Mouse (Mus musculus): ENCODE results near the gene Pef1. TPM values are rescaled to one million over a fixed set of nuclear protein-coding genes. Genes with fewer than 3 reads are reported as not detected.
A peak's percentile ranks its signal among the peaks of the same experiment; 100 is the strongest.

The Pef1 gene
- polyA plus RNA-seq (2015; fragmentation: Nextera tagmentation; extraction: Ambion mirVana), result 81.6 and 81.7 TPM in 2 replicates

- H3K4me2 ChIP-seq (ENCODE audit: low read depth, low read length), result no peak within 1 kb of the TSS; the same call in 1 of the 2 replicates
- peaks cover 3% of the 10 kb centered on the region; the same call in 1 of the 2 replicates for H3K9me3 ChIP-seq (ENCODE audit: control insufficient read depth, low read length)
- peak; percentile 8; the same call in 1 of the 2 replicates for ATAC-seq
- H3K4me1 ChIP-seq (ENCODE audit: control insufficient read depth, insufficient read depth, low read length), result peaks cover 27% of the 10 kb centered on the region
- no peak within 1 kb of the TSS for H3K4me3 ChIP-seq (ENCODE audit: low read length)
- H3K27ac ChIP-seq (ENCODE audit: low read length), result peak within 1 kb of the TSS; percentile 78
- no peaks in the 10 kb centered on the region for H3K27me3 ChIP-seq (replicated peaks; ENCODE audit: control insufficient read depth, insufficient read depth, low read length)
- no peaks in the 10 kb centered on the region for H3K36me3 ChIP-seq (ENCODE audit: control insufficient read depth, insufficient read depth, low read length)
- 10% methylated on average over 6 of the region's 6 CpGs for WGBS
- H3K9ac ChIP-seq (ENCODE audit: low read depth, low read length), result peak within 1 kb of the TSS; percentile 44; the same call in 1 of the 2 replicates
These were observed at the start of gene Pef1 for GRCm38 (mm10) chr4:130102111-130102651. Gene Pef1, plus strand, starts transcription at chr4:130102558.

GRCm38 (mm10) chr4:130053111-130053510 lies 49.2 kb upstream of the Pef1 start:
- Histone ChIP-seq H3K4me1 (ENCODE audit: control insufficient read depth, insufficient read depth, low read length) (peaks cover 50% of the 10 kb centered on the region), H3K27me3 (replicated peaks; ENCODE audit: control insufficient read depth, insufficient read depth, low read length) (no peaks in the 10 kb centered on the region), H3K9me3 (ENCODE audit: control insufficient read depth, low read length) (no peaks in the 10 kb centered on the region), H3K4me3 (ENCODE audit: low read length) (no peak overlapping the region), H3K4me2 (ENCODE audit: low read depth, low read length) (no peak overlapping the region), H3K9ac (ENCODE audit: low read depth, low read length) (no peak overlapping the region), H3K27ac (ENCODE audit: low read length) (no peak overlapping the region), H3K36me3 (ENCODE audit: control insufficient read depth, insufficient read depth, low read length) (peaks cover 4% of the 10 kb centered on the region)
- no peak for ATAC-seq
- WGBS, result 82% methylated on average over 9 of the region's 9 CpGs

- no peak overlapping the region for H3K4me2 ChIP-seq (ENCODE audit: low read depth, low read length)
- no peak overlapping the region for H3K9ac ChIP-seq (ENCODE audit: low read depth, low read length)
- no peak for ATAC-seq
- peaks cover 4% of the 10 kb centered on the region for H3K36me3 ChIP-seq (ENCODE audit: control insufficient read depth, insufficient read depth, low read length)
- no peaks in the 10 kb centered on the region for H3K9me3 ChIP-seq (ENCODE audit: control insufficient read depth, low read length)
- no peak overlapping the region for H3K4me3 ChIP-seq (ENCODE audit: low read length)
- 42% methylated on average over 1 of the region's 1 CpGs for WGBS
- no peaks in the 10 kb centered on the region for H3K27me3 ChIP-seq (replicated peaks; ENCODE audit: control insufficient read depth, insufficient read depth, low read length)
- H3K4me1 ChIP-seq (ENCODE audit: control insufficient read depth, insufficient read depth, low read length), result peaks cover 38% of the 10 kb centered on the region
- peak overlapping the region; percentile 35; the same call in 1 of the 2 replicates for H3K27ac ChIP-seq (ENCODE audit: low read length)
These were observed 47.6 kb upstream of the Pef1 start for GRCm38 (mm10) chr4:130054727-130055126.

DNA sequence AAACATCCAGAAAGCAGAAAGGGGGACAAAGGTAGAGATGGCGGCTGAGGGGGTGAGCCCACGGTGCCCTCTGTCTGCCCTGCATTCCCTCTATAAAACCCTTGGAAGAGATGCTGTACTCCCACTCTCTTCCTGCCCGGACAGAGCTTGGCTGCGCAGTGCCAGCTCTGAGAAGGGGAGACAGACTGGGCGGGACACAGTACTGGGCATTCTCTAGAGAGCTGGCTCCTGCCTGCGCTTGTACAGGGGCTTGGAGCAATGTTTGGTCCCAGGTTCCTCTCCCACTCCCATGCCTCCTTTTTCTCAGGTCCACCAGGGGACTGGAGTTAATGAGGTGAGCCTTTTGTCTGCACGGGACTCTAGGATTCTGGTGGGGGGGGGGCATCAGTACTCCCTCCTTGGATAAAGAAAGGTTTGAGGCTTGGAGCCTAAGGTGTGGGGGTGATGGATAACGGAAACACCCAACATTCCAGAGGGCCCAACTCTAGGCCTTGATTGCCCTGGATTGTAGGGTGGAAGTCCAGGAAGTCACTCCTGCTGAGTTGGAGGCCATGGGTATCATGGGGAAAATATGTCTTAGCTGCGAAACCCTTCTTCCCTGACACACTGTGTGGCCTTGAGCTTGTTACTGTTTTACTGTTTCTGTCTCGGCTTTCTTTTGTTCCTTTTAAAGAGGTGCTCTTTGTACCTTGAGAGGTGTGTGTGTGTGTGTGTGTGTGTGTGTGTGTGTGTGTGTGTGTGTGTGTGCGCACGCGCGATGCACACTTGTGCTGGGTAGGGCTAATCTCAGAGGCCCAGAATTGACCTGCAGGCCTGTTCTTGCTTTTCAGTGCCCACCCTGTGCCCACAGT lies 47.0 kb upstream of the Pef1 start:
- Histone ChIP-seq H3K9me3 (ENCODE audit: control insufficient read depth, low read length) (no peaks in the 10 kb centered on the region), H3K27ac (ENCODE audit: low read length) (peak overlapping the region; percentile 62), H3K27me3 (replicated peaks; ENCODE audit: control insufficient read depth, insufficient read depth, low read length) (no peaks in the 10 kb centered on the region), H3K9ac (ENCODE audit: low read depth, low read length) (no peak overlapping the region), H3K36me3 (ENCODE audit: control insufficient read depth, insufficient read depth, low read length) (peaks cover 4% of the 10 kb centered on the region), H3K4me2 (ENCODE audit: low read depth, low read length) (no peak overlapping the region), H3K4me3 (ENCODE audit: low read length) (no peak overlapping the region), H3K4me1 (ENCODE audit: control insufficient read depth, insufficient read depth, low read length) (peaks cover 32% of the 10 kb centered on the region)
- WGBS, result 69% methylated on average over 14 of the region's 14 CpGs
- ATAC-seq, result peak; percentile 78

GRCm38 (mm10) chr4:130056011-130056322 lies 46.4 kb upstream of the Pef1 start:
- Histone ChIP-seq H3K9me3 (ENCODE audit: control insufficient read depth, low read length) (no peaks in the 10 kb centered on the region), H3K4me2 (ENCODE audit: low read depth, low read length) (no peak overlapping the region), H3K4me1 (ENCODE audit: control insufficient read depth, insufficient read depth, low read length) (peaks cover 26% of the 10 kb centered on the region), H3K9ac (ENCODE audit: low read depth, low read length) (no peak overlapping the region), H3K27me3 (replicated peaks; ENCODE audit: control insufficient read depth, insufficient read depth, low read length) (no peaks in the 10 kb centered on the region), H3K27ac (ENCODE audit: low read length) (peak overlapping the region; percentile 62; the same call in 1 of the 2 replicates), H3K4me3 (ENCODE audit: low read length) (no peak overlapping the region), H3K36me3 (ENCODE audit: control insufficient read depth, insufficient read depth, low read length) (peaks cover 4% of the 10 kb centered on the region)
- WGBS, result 54% methylated on average over 3 of the region's 3 CpGs
- ATAC-seq, result no peak; the same call in 1 of the 2 replicates

DNA sequence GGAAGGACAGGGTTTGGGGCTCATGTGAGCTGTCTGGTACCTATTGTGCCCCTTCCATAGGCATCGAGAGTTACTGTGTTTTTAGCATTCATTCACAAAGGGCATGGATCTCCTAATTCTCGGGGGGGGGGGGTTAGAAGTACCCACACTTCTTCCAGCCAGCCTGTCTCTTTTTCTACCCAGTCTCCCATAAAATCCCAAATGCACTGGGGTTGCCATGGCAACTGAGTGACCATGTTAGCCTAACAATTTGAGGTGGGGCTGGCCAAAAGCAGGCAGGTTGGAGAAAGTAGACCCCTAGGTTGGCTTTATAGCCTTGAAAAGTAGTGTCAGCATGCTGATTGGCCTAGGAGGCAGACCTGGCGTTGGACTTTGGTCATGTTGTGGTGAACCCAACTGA lies 45.9 kb upstream of the Pef1 start:
- no peaks in the 10 kb centered on the region for H3K27me3 ChIP-seq (replicated peaks; ENCODE audit: control insufficient read depth, insufficient read depth, low read length)
- 67% methylated on average over 3 of the region's 3 CpGs for WGBS
- H3K4me2 ChIP-seq (ENCODE audit: low read depth, low read length), result no peak overlapping the region
- no peak overlapping the region for H3K9ac ChIP-seq (ENCODE audit: low read depth, low read length)
- ATAC-seq, result no peak
- H3K4me1 ChIP-seq (ENCODE audit: control insufficient read depth, insufficient read depth, low read length), result peaks cover 23% of the 10 kb centered on the region
- no peaks in the 10 kb centered on the region for H3K9me3 ChIP-seq (ENCODE audit: control insufficient read depth, low read length)
- no peak overlapping the region for H3K4me3 ChIP-seq (ENCODE audit: low read length)
- peaks cover 4% of the 10 kb centered on the region for H3K36me3 ChIP-seq (ENCODE audit: control insufficient read depth, insufficient read depth, low read length)
- H3K27ac ChIP-seq (ENCODE audit: low read length), result peak overlapping the region; percentile 62; the same call in 1 of the 2 replicates

DNA sequence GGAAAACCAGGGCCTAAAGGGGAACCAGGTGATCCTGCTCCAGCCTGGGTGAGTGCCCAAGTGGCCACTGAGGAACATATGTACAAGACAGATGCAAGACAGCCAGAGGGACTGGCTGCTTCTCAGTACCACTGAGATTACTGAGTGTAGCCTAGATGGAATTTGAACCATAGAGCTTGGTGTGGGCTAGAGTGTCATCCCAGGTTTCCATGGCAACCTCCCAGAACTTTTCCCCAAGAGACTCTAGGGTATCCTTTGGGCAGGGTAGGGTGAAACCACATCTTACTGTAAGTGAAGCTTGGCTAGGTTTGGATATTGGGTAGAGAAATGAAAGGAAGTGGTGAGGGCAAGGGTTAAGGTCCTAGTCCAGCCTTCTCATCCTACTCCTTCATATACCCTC lies 41.4 kb upstream of the Pef1 start:
- Histone ChIP-seq H3K36me3 (ENCODE audit: control insufficient read depth, insufficient read depth, low read length) (no peaks in the 10 kb centered on the region), H3K4me3 (ENCODE audit: low read length) (no peak overlapping the region), H3K27me3 (replicated peaks; ENCODE audit: control insufficient read depth, insufficient read depth, low read length) (no peaks in the 10 kb centered on the region), H3K4me2 (ENCODE audit: low read depth, low read length) (no peak overlapping the region), H3K27ac (ENCODE audit: low read length) (no peak overlapping the region), H3K4me1 (ENCODE audit: control insufficient read depth, insufficient read depth, low read length) (peaks cover 10% of the 10 kb centered on the region), H3K9ac (ENCODE audit: low read depth, low read length) (no peak overlapping the region), H3K9me3 (ENCODE audit: control insufficient read depth, low read length) (no peaks in the 10 kb centered on the region)
- no peak for ATAC-seq

DNA sequence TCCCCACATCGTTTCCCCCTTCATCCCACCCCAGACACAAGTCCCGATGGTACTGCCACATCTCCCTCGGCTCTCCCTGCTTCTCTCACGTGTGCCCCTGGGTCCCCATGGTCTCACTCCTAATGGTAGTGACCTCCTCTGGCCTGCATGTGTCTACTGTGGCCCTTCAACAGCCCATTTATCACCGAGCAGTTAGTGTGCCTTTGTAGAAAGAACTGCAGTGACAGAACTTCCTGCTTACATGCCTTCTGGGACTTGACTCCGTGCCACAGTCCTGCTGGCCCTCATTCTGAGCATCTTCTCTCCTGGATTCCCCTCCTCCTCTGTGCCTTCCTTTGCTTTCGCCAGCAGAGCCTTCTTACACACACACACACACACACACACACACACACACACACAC lies 39.2 kb upstream of the Pef1 start:
- 59% methylated on average over 7 of the region's 7 CpGs for WGBS
- no peak overlapping the region for H3K4me3 ChIP-seq (ENCODE audit: low read length)
- no peak for ATAC-seq
- no peak overlapping the region for H3K27ac ChIP-seq (ENCODE audit: low read length)
- no peak overlapping the region for H3K4me2 ChIP-seq (ENCODE audit: low read depth, low read length)
- H3K9me3 ChIP-seq (ENCODE audit: control insufficient read depth, low read length), result no peaks in the 10 kb centered on the region
- no peaks in the 10 kb centered on the region for H3K27me3 ChIP-seq (replicated peaks; ENCODE audit: control insufficient read depth, insufficient read depth, low read length)
- 0 out of 2 replicates have a peak overlapping the region, but pooled peaks have one; percentile 3 for H3K9ac ChIP-seq (ENCODE audit: low read depth, low read length)
- H3K4me1 ChIP-seq (ENCODE audit: control insufficient read depth, insufficient read depth, low read length), result no peaks in the 10 kb centered on the region
- H3K36me3 ChIP-seq (ENCODE audit: control insufficient read depth, insufficient read depth, low read length), result no peaks in the 10 kb centered on the region

DNA sequence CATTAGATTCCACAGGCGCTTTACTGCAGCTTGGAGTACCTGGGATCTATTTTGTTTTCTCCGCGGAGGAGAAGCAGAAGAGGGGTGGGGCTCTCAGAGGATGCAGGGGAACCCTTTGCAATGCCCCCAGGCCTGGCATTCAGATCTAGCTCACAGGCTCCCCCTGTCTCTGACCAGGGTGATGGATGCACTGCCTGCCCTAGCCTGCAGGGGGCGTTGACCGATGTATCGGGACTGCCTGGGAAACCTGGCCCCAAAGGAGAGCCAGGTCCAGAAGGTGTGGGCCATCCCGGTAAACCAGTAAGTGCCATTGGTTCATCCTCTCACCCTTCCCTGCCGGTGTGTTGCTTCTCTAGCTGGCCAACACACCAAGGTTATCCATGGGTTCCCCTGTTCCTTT lies 35.5 kb upstream of the Pef1 start:
- no peak overlapping the region for H3K27ac ChIP-seq (ENCODE audit: low read length)
- no peak overlapping the region for H3K4me3 ChIP-seq (ENCODE audit: low read length)
- no peaks in the 10 kb centered on the region for H3K9me3 ChIP-seq (ENCODE audit: control insufficient read depth, low read length)
- H3K36me3 ChIP-seq (ENCODE audit: control insufficient read depth, insufficient read depth, low read length), result no peaks in the 10 kb centered on the region
- no peak for ATAC-seq
- WGBS, result 12% methylated on average over 8 of the region's 8 CpGs
- H3K27me3 ChIP-seq (replicated peaks; ENCODE audit: control insufficient read depth, insufficient read depth, low read length), result no peaks in the 10 kb centered on the region
- H3K4me1 ChIP-seq (ENCODE audit: control insufficient read depth, insufficient read depth, low read length), result no peaks in the 10 kb centered on the region
- no peak overlapping the region for H3K4me2 ChIP-seq (ENCODE audit: low read depth, low read length)
- no peak overlapping the region for H3K9ac ChIP-seq (ENCODE audit: low read depth, low read length)

All from intestine, embryonic 16.5 days (tissue).